Mouse (Mus musculus) limb, embryonic 14.5 days (tissue): ENCODE measurements at regions not wholly inside any gene's neighbourhood (a gene's known extent, or its start where the extent isn't known, plus 50 kb on each side); places are given as distances from the start of the nearest gene placed in this dataset.

ENCODE experiments used
- ATAC-seq: fragments of 200-750 bp; cut with Nextera tagmentation; 2 replicates; pipeline ENCODE4 v1.8.0; 2017; ENCODE audit warnings: low read depth, moderate number of reproducible peaks, moderate TSS enrichment; ENCODE audit not compliant: low FRiP score
- DNase-seq: peaks from one replicate; pipeline ENCODE4 v3.0.0-alpha.2; 2015; ENCODE audit warnings: low spot score
- H3K27ac ChIP-seq: fragments of 300-500 bp; sonication (generic); replicated peaks from 2 replicates; pipeline ENCODE4 v1.5.1; 2014; ENCODE audit warnings: low read depth, mild to moderate bottlenecking, low read length, moderate library complexity, mixed read lengths
- H3K27me3 ChIP-seq: fragments of 300-500 bp; sonication (generic); 2 replicates; pipeline ENCODE4 v1.6.1; 2014; ENCODE audit warnings: low read length, mixed read lengths; ENCODE audit not compliant: control insufficient read depth, insufficient read depth
- H3K36me3 ChIP-seq: fragments of 300-500 bp; sonication (generic); 2 replicates; pipeline ENCODE4 v1.6.1; 2014; ENCODE audit warnings: mild to moderate bottlenecking, low read length, moderate library complexity, mixed read lengths; ENCODE audit not compliant: control insufficient read depth, insufficient read depth
- H3K4me1 ChIP-seq: fragments of 300-500 bp; sonication (generic); 2 replicates; pipeline ENCODE4 v1.6.1; 2014; ENCODE audit warnings: antibody characterized with exemption, low read length, mixed read lengths; ENCODE audit not compliant: control insufficient read depth, insufficient read depth
- H3K4me2 ChIP-seq: fragments of 300-500 bp; sonication (generic); replicated peaks from 2 replicates; pipeline ENCODE4 v1.6.1; 2014; ENCODE audit warnings: low read depth, mild to moderate bottlenecking, low read length, moderate library complexity; ENCODE audit not compliant: severe bottlenecking
- H3K4me3 ChIP-seq: fragments of 300-500 bp; sonication (generic); replicated peaks from 2 replicates; pipeline ENCODE4 v1.5.1; 2014; ENCODE audit warnings: low read length
- H3K9ac ChIP-seq: fragments of 300-500 bp; sonication (generic); 2 replicates; pipeline ENCODE4 v1.6.1; 2014; ENCODE audit warnings: mild to moderate bottlenecking, low read depth, low read length, moderate library complexity; ENCODE audit not compliant: severe bottlenecking
- H3K9me3 ChIP-seq: fragments of 300-500 bp; sonication (generic); 2 replicates; pipeline ENCODE4 v1.6.1; 2016; ENCODE audit warnings: low read length; ENCODE audit not compliant: control insufficient read depth
- POLR2A ChIP-seq: fragments of 200-500 bp; IDR thresholded peaks from 2 replicates; pipeline ENCODE4 v1.8.0; 2012; ENCODE audit warnings: inconsistent platforms, mild to moderate bottlenecking, moderate library complexity, borderline replicate concordance; ENCODE audit not compliant: insufficient read depth, insufficient read length; ENCODE audit errors: extremely low read depth
- WGBS: fragments of 180-500 bp; shearing (Covaris S2); extraction: QIAGEN DNeasy Blood & Tissue Kit; methylation state at CpG from one replicate; pipeline ENCODE4 v1.1.7; 2014; 5-methylcytosine and 5-hydroxymethylcytosine counted together

GRCm38 (mm10) chr3:70201334-70201943 is 194.0 kb downstream of the Otol1 start:
- H3K4me3 ChIP-seq, result no peak overlapping the region
- no peak for TF ChIP-seq POLR2A
- H3K27me3 ChIP-seq, result no peaks in the 10 kb centered on the region
- H3K36me3 ChIP-seq, result no peaks in the 10 kb centered on the region
- H3K9me3 ChIP-seq, result no peaks in the 10 kb centered on the region
- H3K9ac ChIP-seq, result no peak overlapping the region
- H3K27ac ChIP-seq, result no peak overlapping the region
- DNase-seq (no peak), ATAC-seq (no peak)
- H3K4me2 ChIP-seq, result no peak overlapping the region
- H3K4me1 ChIP-seq, result no peaks in the 10 kb centered on the region
- WGBS, result 81% methylated on average over 3 of the region's 3 CpGs

- Histone ChIP-seq H3K9ac (no peak overlapping the region), H3K27me3 (no peaks in the 10 kb centered on the region), H3K27ac (no peak overlapping the region), H3K9me3 (no peaks in the 10 kb centered on the region), H3K4me3 (no peak overlapping the region), H3K4me2 (no peak overlapping the region), H3K4me1 (no peaks in the 10 kb centered on the region), H3K36me3 (no peaks in the 10 kb centered on the region)
- DNase-seq, result no peak
- 92% methylated on average over 3 of the region's 3 CpGs for whole genome bisulfite sequencing
- ATAC-seq, result no peak
- TF ChIP-seq POLR2A, result no peak
Measured at GRCm38 (mm10) chr3:70215195-70215594, 207.8 kb downstream of the Otol1 start.

GRCm38 (mm10) chr3:70216096-70216495 is 208.7 kb downstream of the Otol1 start:
- WGBS, result 86% methylated on average over 1 of the region's 1 CpGs
- Histone ChIP-seq H3K9ac (no peak overlapping the region), H3K9me3 (no peaks in the 10 kb centered on the region), H3K4me3 (no peak overlapping the region), H3K36me3 (no peaks in the 10 kb centered on the region), H3K4me1 (no peaks in the 10 kb centered on the region), H3K4me2 (no peak overlapping the region), H3K27ac (no peak overlapping the region), H3K27me3 (no peaks in the 10 kb centered on the region)
- TF ChIP-seq POLR2A, result no peak
- no peak for DNase-seq
- no peak for ATAC-seq

GRCm38 (mm10) chr3:70218757-70219360 is 211.4 kb downstream of the Otol1 start:
- H3K4me1 ChIP-seq, result no peaks in the 10 kb centered on the region
- DNase-seq, result no peak
- H3K36me3 ChIP-seq, result no peaks in the 10 kb centered on the region
- no peak for TF ChIP-seq POLR2A
- no peak overlapping the region for H3K9ac ChIP-seq
- H3K9me3 ChIP-seq, result no peaks in the 10 kb centered on the region
- no peak overlapping the region for H3K4me3 ChIP-seq
- no peak overlapping the region for H3K27ac ChIP-seq
- no peak overlapping the region for H3K4me2 ChIP-seq
- WGBS, result 78% methylated on average over 4 of the region's 4 CpGs
- no peaks in the 10 kb centered on the region for H3K27me3 ChIP-seq
- no peak for ATAC-seq

GRCm38 (mm10) chr3:70223443-70224065 is 216.1 kb downstream of the Otol1 start:
- H3K9ac ChIP-seq, result no peak overlapping the region
- H3K27ac ChIP-seq, result no peak overlapping the region
- no peaks in the 10 kb centered on the region for H3K27me3 ChIP-seq
- ATAC-seq, result no peak
- no peak overlapping the region for H3K4me3 ChIP-seq
- no peaks in the 10 kb centered on the region for H3K9me3 ChIP-seq
- no peak overlapping the region for H3K4me2 ChIP-seq
- no peak for TF ChIP-seq POLR2A
- H3K36me3 ChIP-seq, result no peaks in the 10 kb centered on the region
- no peak for DNase-seq
- WGBS, result 72% methylated on average over 3 of the region's 3 CpGs
- no peaks in the 10 kb centered on the region for H3K4me1 ChIP-seq
